Mouse (Mus musculus): ENCODE results near the gene Dab1. TPM values are rescaled to one million over a fixed set of nuclear protein-coding genes. Genes with fewer than 3 reads are reported as not detected.

The Dab1 gene
- polyA plus RNA-seq, 1 experiment from 2014 or later: 0.30 TPM

DNA sequence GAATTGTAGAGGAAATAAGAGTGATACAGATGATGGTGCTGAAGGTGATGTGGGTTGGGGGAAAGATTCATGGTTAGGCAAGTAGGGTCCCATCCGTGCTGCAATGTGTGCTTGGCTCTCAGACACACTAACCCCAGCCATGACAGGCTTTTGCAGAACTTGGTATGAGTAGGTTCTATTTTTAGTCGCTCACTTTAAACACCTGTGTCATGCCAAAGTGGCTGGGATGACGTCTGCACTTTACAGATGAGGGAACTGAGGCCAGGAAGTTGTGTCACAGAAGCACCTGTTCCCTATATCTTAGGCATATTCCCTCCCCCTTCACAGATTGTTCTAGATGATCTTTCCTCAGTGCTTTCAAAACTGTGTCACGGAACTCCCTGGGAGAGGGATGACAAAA lies 1163.2 kb downstream of the Dab1 start:
- Histone ChIP-seq H3K4me3 (replicated peaks) (no peak overlapping the region), H3K4me2 (no peak overlapping the region), H3K9me3 (replicated peaks) (no peaks in the 10 kb centered on the region), H3K27me3 (no peaks in the 10 kb centered on the region), H3K36me3 (no peaks in the 10 kb centered on the region), H3K9ac (no peak overlapping the region), H3K4me1 (replicated peaks) (no peaks in the 10 kb centered on the region), H3K27ac (no peak overlapping the region)
- WGBS (ENCODE audit: insufficient replicate concordance): 54% methylated on average over 4 of the region's 4 CpGs
- no peak for DNase-seq
- no peak for ATAC-seq (ENCODE audit: low read depth)

GRCm38 (mm10) chr4:104792111-104792510 lies 1173.0 kb downstream of the Dab1 start:
- Histone ChIP-seq H3K36me3 (no peaks in the 10 kb centered on the region), H3K4me2 (no peak overlapping the region), H3K27me3 (no peaks in the 10 kb centered on the region), H3K4me3 (replicated peaks) (no peak overlapping the region), H3K4me1 (replicated peaks) (no peaks in the 10 kb centered on the region), H3K27ac (no peak overlapping the region), H3K9me3 (replicated peaks) (no peaks in the 10 kb centered on the region), H3K9ac (no peak overlapping the region)
- WGBS (ENCODE audit: insufficient replicate concordance): 61% methylated on average over 4 of the region's 4 CpGs
- no peak for ATAC-seq (ENCODE audit: low read depth)
- DNase-seq: no peak

Measured in liver, embryonic 13.5 days (tissue).